Mouse (Mus musculus): ENCODE results near the gene Carmil3.

DNA sequence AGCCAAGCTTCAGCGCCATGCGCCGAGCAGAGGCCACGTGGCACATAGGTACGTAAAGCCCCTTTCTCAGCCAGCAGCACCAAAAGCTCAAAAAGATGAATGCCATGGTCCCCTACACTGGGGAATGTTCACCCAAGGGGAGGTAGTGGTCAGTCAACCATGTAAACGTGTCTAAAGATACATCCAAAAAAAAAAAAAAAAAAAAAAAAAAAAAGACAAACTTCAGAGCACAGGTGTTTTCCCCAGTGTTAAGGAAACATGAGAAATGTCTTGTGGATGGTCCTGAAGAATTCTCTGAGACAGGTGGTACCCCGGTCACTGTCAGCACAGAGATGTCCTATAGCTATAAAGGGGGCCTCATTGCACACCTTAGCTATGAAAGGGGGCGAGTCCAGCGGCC, 15.2 kb downstream of the Carmil3 start:
- no peak for TF ChIP-seq GATA1 (IDR thresholded peaks at IDR 0.05; ENCODE audit: borderline replicate concordance, low read length)
- TF ChIP-seq FLI1 (IDR thresholded peaks at IDR 0.05; ENCODE audit: low read length), result no peak
